Mouse (Mus musculus) CD8-positive naive resting alpha-beta T cell, adult 57 days (primary cell): Measurements from ENCODE around the gene Olfr503. TPM values are rescaled to one million over a fixed set of nuclear protein-coding genes. Genes with fewer than 3 reads are reported as not detected.

Source experiments
- total RNA-seq: library from RNA; stranded (reverse); gene quantifications from one replicate; pipeline ENCODE4 v1.2.4, GENCODE M21; 2023

The Olfr503 gene
- not detected for total RNA-seq

DNA sequence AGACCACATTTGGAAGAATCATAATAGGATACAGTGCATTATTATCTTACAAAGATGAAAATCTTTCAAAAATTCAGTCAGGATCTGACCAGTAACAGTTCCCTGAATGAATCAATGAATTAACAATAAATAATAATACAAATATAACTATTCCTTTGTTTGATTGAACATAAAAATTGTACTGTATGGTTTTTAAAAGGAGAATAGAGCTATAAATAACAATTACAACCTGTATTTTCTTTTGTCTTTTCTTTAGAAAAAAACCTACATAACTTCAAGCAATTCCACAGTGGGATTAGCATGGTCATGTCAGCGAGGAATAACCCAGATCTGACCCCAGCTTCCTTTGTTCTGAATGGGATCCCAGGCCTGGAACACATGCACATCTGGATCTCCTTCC, at the start of gene Olfr503:
Gene Olfr503 (plus strand): TSS at position 301 of the 400 bp plus-strand sequence.

DNA sequence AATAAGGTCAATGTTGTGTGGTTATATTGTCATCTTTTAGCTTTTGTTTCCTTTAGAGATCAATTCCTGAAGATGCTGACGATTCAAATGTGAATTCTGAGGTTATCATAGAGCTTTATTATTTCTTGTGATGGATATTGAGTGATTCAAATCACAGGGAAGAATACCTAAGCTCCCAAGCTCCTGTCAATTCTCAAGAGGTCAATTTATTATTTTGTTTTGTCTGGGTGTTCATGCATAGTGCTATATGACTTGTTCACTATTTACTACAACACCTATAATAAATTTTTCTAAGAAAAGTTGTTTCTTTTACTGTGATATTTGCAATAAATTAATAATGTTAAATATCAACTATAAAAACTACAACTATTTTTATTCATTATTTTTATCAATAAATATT, 19.4 kb upstream of the Olfr503 start, which contains the start of gene Olfr502:
Gene Olfr502 (minus strand): TSS at position 101 of the 400 bp plus-strand sequence.

DNA sequence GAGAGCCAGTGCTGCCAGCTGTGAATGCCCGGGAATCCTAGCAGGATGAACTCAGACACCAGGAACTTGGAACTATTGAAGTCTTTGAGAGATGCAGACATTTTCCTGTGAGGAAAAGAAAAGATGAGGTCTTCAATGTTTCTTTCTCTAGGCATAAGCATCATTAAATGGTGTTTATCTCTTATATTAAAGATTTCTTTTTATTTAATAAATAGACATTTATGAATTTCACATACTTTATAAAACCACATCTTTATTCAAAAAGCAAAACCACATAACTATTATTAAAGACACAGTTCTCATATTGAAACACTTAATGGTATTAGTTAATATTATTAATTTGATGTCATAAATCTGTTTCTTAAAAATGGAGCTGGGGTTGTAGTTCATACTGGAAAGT, 21.4 kb downstream of the Olfr503 start, which contains the start of gene Olfr504:
Gene Olfr504 (minus strand): TSS at position 101 of the 400 bp plus-strand sequence.

Other genes starting within 250 kb of the Olfr503 start
- not detected for gene Olfr491, start 231.1 kb upstream of the Olfr503 start, total RNA-seq
- not detected for gene Olfr492, start 220.9 kb upstream of the Olfr503 start, total RNA-seq
- gene Olfr493, start 197.5 kb upstream of the Olfr503 start, total RNA-seq: not detected
- not detected for gene Olfr494, start 179.2 kb upstream of the Olfr503 start, total RNA-seq
- not detected for gene Olfr495, start 151.4 kb upstream of the Olfr503 start, total RNA-seq
- gene Olfr497, start 124.1 kb upstream of the Olfr503 start, total RNA-seq: not detected
- not detected for gene Olfr498, start 79.2 kb upstream of the Olfr503 start, total RNA-seq
- gene Olfr502, start 19.5 kb upstream of the Olfr503 start, total RNA-seq: not detected
- not detected for gene Olfr504, start 21.3 kb downstream of the Olfr503 start, total RNA-seq
- not detected for gene Olfr506, start 66.3 kb downstream of the Olfr503 start, total RNA-seq
- not detected for gene Olfr507, start 77.3 kb downstream of the Olfr503 start, total RNA-seq
- gene Olfr508, start 85.5 kb downstream of the Olfr503 start, total RNA-seq: not detected
- not detected for gene Olfr509, start 107.4 kb downstream of the Olfr503 start, total RNA-seq
- gene Olfr510, start 121.9 kb downstream of the Olfr503 start, total RNA-seq: not detected
- gene Olfr512, start 168.8 kb downstream of the Olfr503 start, total RNA-seq: not detected
- gene Olfr513, start 206.4 kb downstream of the Olfr503 start, total RNA-seq: not detected